Mouse (Mus musculus) G1E (cell line): ENCODE results near the gene Pdia5.

ENCODE experiments used
- CTCF ChIP-seq: IDR thresholded peaks from 2 replicates; pipeline ENCODE4 v1.5.1; 2012; ENCODE audit warnings: low read depth, low read length, inconsistent platforms, mixed read lengths
- GATA1 ChIP-seq: IDR thresholded peaks from 2 replicates; pipeline ENCODE4 v1.6.1; 2012; ENCODE audit warnings: borderline replicate concordance, low read length, inconsistent platforms, mixed read lengths
- POLR2AphosphoS5 ChIP-seq: IDR thresholded peaks from 2 replicates; pipeline ENCODE4 v1.6.1; 2012; ENCODE audit warnings: low read depth, low read length, inconsistent platforms; ENCODE audit not compliant: insufficient replicate concordance
- TAL1 ChIP-seq: conservative IDR thresholded peaks from 2 replicates; pipeline ENCODE4 v1.6.1; 2012; ENCODE audit warnings: low read depth, low read length, inconsistent platforms, mixed read lengths

DNA sequence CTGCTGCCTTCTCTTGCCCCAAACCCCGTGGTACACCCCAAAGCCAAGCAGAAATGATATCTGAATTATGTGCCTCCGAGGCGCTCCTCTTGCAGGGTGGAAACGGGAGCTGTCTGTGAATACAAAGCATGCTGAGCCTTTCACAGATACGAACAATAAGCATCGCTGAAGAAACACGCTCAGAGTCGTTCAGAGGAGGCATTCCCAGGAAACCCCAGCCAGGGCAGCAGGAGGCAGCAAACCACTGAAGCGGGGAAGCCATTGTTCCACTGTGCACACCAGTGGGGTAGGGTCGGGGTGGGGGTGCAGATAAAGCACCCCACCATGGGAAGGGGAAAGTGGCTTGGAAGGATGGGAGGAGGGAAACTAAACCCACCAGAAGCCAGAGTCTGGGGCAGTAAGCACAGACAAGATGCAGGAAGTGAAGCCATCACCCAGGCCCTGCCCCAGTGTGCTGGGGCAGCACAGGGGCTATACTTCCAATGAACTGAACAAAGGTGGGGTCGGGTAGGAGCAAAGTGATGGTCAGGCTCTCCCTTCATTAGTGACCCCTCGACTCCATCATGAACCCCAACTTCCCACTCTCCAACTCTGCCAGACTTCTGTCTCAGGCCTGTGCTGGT is 25.9 kb downstream of the Pdia5 start:
- no peak for TF ChIP-seq CTCF
- TF ChIP-seq POLR2AphosphoS5 = no peak
- TF ChIP-seq GATA1 = no peak
- TF ChIP-seq TAL1 = no peak
